ENCODE assay signal across 8 mouse cellular contexts in genomic region chr1:146498085-146498779, GRCm38 (mm10). TPM values are rescaled to one million over a fixed set of nuclear protein-coding genes. Genes with fewer than 3 reads are reported as not detected.
DNase-seq lines count a peak whose midpoint lies in the region; ATAC-seq lines count a peak whose summit lies in the region.

No protein-coding gene starts in this region.

- H3K9ac ChIP-seq in kidney, embryonic 15.5 days: no peak overlapping the region
- H3K9ac ChIP-seq in neural tube, embryonic 12.5 days: peak overlapping the region; percentile 35; the same call in 1 of the 2 replicates

- no peak overlapping the region for H3K27ac ChIP-seq in kidney, embryonic 15.5 days
- H3K27ac ChIP-seq in neural tube, embryonic 12.5 days: no peak overlapping the region

- H3K36me3 ChIP-seq in kidney, embryonic 15.5 days: no peaks in the 10 kb centered on the region
- H3K36me3 ChIP-seq in neural tube, embryonic 12.5 days: no peaks in the 10 kb centered on the region

- intact Hi-C loops in left cerebral cortex, postnatal 36 days (cut with DNase I): loop anchor here (10.0 kb wide), 1 partner anchor 1923 kb away; no protein-coding TSS in a partner anchor

- peak overlapping the region; percentile 43 for H3K4me3 ChIP-seq in kidney, embryonic 15.5 days (replicated peaks)
- H3K4me3 ChIP-seq in neural tube, embryonic 12.5 days: peak overlapping the region; percentile 48

- under 1% methylated on average over 16 of the region's 16 CpGs for WGBS in kidney, embryonic 15.5 days
- WGBS in neural tube, embryonic 12.5 days: under 1% methylated on average over 16 of the region's 16 CpGs

- H3K4me2 ChIP-seq in kidney, embryonic 15.5 days: peak overlapping the region; percentile 80
- H3K4me2 ChIP-seq in neural tube, embryonic 12.5 days (replicated peaks): peak overlapping the region; percentile 92

- H3K27me3 ChIP-seq in kidney, embryonic 15.5 days: peaks cover 56% of the 10 kb centered on the region
- H3K27me3 ChIP-seq in neural tube, embryonic 12.5 days (replicated peaks): peaks cover 18% of the 10 kb centered on the region

- H3K4me1 ChIP-seq in kidney, embryonic 15.5 days: peaks cover 18% of the 10 kb centered on the region
- no peaks in the 10 kb centered on the region for H3K4me1 ChIP-seq in neural tube, embryonic 12.5 days

- H3K9me3 ChIP-seq in kidney, embryonic 15.5 days (replicated peaks): no peaks in the 10 kb centered on the region
- no peaks in the 10 kb centered on the region for H3K9me3 ChIP-seq in neural tube, embryonic 12.5 days

- peak; percentile 61 for ATAC-seq in kidney, embryonic 15.5 days (replicated peaks; ENCODE audit: low FRiP score)
- no peak for ATAC-seq in neural tube, embryonic 12.5 days (ENCODE audit: low FRiP score, low read depth)
- ATAC-seq in activated CD4-positive, CD25-positive, alpha-beta regulatory T cell, adult 4 months: no peak

- DNase-seq in kidney, adult 8-10 months: no peak
- peak; percentile 57 for DNase-seq in cerebellum, adult 9-11 months
- peak; percentile 22 to 28 for DNase-seq in frontal cortex, postnatal 25 days (ENCODE audit: low spot score in 2 of 2)
- DNase-seq in left cerebral cortex, postnatal 36 days (ENCODE audit: low spot score in 2 of 2): peak; percentile 35 to 55
- no peak for DNase-seq in gastrocnemius, adult 18-20 months (ENCODE audit: low spot score)

RNA-seq across cellular contexts. Expression of gene Brinp3, which starts 3.7 kb away (rescaled TPM):
- 0.19 and 0.32 TPM in 2 replicates for polyA plus RNA-seq in kidney, embryonic 15.5 days (2015; fragmentation: Nextera tagmentation; extraction: Ambion mirVana)
- 10 to 100 TPM; 46.7 to 53.9 TPM for total RNA-seq in left cerebral cortex, postnatal 36 days (2021)
- polyA plus RNA-seq in neural tube, embryonic 12.5 days (2016; fragmentation: Nextera tagmentation; extraction: Ambion mirVana): 2.8 and 4.5 TPM in 2 replicates
- polyA plus RNA-seq in activated CD4-positive, CD25-positive, alpha-beta regulatory T cell, adult 4 months (2017; shearing (Covaris generic)): not detected
- not detected for total RNA-seq in gastrocnemius, adult 18-20 months (2021)

Comparison
In these comparisons a context has a peak if more than half of its experiments do, and no peak if none do; other contexts are left out.
1. DNase-seq: peak in cerebellum, adult 9-11 months (single experiment), frontal cortex, postnatal 25 days (2 of 2) and left cerebral cortex, postnatal 36 days (2 of 2); none in kidney, adult 8-10 months (0 of 2) and gastrocnemius, adult 18-20 months (single experiment).